Mouse (Mus musculus) embryonic facial prominence, embryonic 12.5 days (tissue): Measurements from ENCODE around the gene Mroh7. TPM values are rescaled to one million over a fixed set of nuclear protein-coding genes. Genes with fewer than 3 reads are reported as not detected.
A peak's percentile ranks its signal among the peaks of the same experiment; 100 is the strongest.

Experiments used
- ATAC-seq: fragments of 200-750 bp; cut with Nextera tagmentation; 2 replicates; pipeline ENCODE4 v1.8.0; 2017; ENCODE audit not compliant: insufficient number of reproducible peaks, insufficient read depth, low FRiP score, low TSS enrichment
- H3K27ac ChIP-seq: fragments of 300-500 bp; sonication (generic); 2 replicates; pipeline ENCODE4 v1.5.1; 2016; ENCODE audit warnings: mild to moderate bottlenecking
- H3K27me3 ChIP-seq: fragments of 300-500 bp; sonication (generic); 2 replicates; pipeline ENCODE4 v1.6.1; 2016; ENCODE audit warnings: mild to moderate bottlenecking, moderate library complexity
- H3K36me3 ChIP-seq: fragments of 300-500 bp; sonication (generic); 2 replicates; pipeline ENCODE4 v1.6.1; 2016; ENCODE audit warnings: mild to moderate bottlenecking
- H3K4me1 ChIP-seq: fragments of 300-500 bp; sonication (generic); 2 replicates; pipeline ENCODE4 v1.6.1; 2016
- H3K4me2 ChIP-seq: fragments of 300-500 bp; sonication (generic); replicated peaks from 2 replicates; pipeline ENCODE4 v1.6.1; 2016; ENCODE audit warnings: mild to moderate bottlenecking, moderate library complexity
- H3K4me3 ChIP-seq: fragments of 300-500 bp; sonication (generic); 2 replicates; pipeline ENCODE4 v1.5.1; 2016; ENCODE audit warnings: mild to moderate bottlenecking
- H3K9ac ChIP-seq: fragments of 300-500 bp; sonication (generic); 2 replicates; pipeline ENCODE4 v1.6.1; 2016; ENCODE audit warnings: mild to moderate bottlenecking, moderate library complexity
- H3K9me3 ChIP-seq: fragments of 300-500 bp; sonication (generic); 2 replicates; pipeline ENCODE4 v1.6.1; 2016; ENCODE audit warnings: mild to moderate bottlenecking, moderate library complexity
- WGBS: fragments of 180-500 bp; shearing (Covaris S2); methylation state at CpG from one replicate; pipeline ENCODE4 v1.1.7; 2016; 5-methylcytosine and 5-hydroxymethylcytosine counted together
- polyA plus RNA-seq: library from polyadenylated mRNA; unstranded; fragments of >200 nt; fragmentation: Nextera tagmentation; extraction: Ambion mirVana; gene quantifications from 2 replicates; pipeline ENCODE4 v1.2.1, GENCODE M21; 2016

Gene Mroh7
- polyA plus RNA-seq, 1 experiment from 2014 or later: 0.58 TPM

DNA sequence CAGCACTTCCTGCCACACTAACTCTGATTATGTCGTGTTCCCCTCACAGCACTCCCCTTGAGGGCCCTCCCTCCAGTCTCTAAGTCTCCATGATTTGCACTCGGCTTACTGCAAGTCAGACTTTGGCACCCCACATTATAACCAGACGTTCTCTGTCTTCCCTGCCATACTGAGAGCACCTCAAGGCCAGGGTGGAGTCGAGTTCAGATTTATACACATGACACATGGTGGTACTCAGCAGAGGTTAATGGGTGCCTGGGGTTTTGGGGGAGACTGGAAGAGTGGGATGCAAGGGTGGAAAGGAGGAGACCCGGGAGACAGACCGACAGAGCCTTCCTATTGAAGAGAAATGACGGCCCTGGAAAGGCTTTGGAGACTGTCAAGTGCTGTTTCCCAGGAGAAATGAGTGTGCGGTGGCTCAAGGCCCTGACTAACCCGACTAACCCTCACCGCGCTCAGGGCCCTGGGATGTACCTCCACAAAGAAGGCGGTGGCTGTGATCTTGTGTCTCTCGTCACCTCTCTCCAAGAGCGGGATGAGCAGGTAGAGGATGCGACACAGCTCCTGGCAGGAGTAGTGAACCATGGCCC, 36.8 kb downstream of the Mroh7 start:
- 80% methylated on average over 15 of the region's 15 CpGs for WGBS
- H3K9me3 ChIP-seq: no peaks in the 10 kb centered on the region
- no peaks in the 10 kb centered on the region for H3K4me1 ChIP-seq

DNA sequence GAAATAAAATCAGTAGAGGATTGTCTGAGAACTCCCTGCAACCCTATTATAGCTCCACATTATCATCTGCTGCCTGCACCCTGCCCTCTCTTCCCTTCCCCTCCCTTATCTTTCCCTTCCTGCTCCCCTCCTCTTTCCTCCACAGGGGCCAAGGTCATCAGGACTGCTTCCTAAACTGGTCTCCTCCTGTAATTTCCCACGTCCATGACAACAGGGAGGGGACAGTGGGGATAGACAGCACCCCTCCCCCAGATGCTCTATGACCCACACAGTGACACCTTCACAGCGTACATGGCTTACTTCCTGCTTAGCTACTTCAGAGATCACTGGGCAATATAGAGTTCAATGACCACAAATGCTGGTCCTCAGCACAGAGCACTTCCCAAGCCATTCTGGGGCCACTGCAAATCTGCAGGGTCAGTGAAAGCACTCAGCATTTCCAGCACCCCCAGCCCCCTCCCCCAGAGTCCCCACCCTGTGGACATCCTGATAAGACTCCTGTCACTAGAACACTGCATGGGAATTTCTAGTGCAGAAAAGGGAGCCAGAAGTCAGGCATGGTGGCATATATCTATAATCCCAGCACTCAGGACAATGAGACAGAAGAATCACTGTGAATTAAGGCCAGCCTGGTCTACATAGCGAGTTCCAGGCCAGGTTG, 42.0 kb downstream of the Mroh7 start:
- no peaks in the 10 kb centered on the region for H3K4me1 ChIP-seq
- H3K27me3 ChIP-seq: no peaks in the 10 kb centered on the region
- no peaks in the 10 kb centered on the region for H3K36me3 ChIP-seq
- no peak overlapping the region for H3K27ac ChIP-seq
- no peak for ATAC-seq
- WGBS: 45% methylated on average over 3 of the region's 3 CpGs
- 0 out of 2 replicates have a peak, but pooled peaks cover 2% of the 10 kb centered on the region for H3K9me3 ChIP-seq
- H3K4me3 ChIP-seq: no peak overlapping the region
- no peak overlapping the region for H3K4me2 ChIP-seq
- no peak overlapping the region for H3K9ac ChIP-seq

More for the DNA sequence above, 36.8 kb downstream of the Mroh7 start:
- Histone ChIP-seq H3K27ac (no peak overlapping the region), H3K9ac (no peak overlapping the region), H3K4me2 (no peak overlapping the region), H3K4me3 (no peak overlapping the region), H3K36me3 (no peaks in the 10 kb centered on the region), H3K27me3 (no peaks in the 10 kb centered on the region)
- no peak for ATAC-seq

DNA sequence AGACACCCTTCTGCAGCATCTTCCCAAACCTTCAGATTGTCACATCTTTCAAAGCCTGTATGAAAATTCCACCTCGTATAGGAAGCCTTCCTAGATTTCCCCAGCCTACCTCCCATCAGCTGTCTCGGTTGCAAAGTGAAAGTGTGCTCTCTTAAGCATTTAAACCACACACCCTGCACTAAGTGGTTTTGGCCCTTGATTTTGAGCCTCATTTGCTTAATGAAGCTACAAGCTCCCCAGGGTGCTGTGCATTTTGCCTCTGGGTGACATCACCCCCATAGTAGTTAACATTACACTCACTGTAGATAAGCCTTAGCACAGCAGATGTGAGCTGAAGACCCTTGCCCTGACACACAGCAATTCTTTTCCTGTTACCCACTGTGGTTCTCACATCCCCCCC, 49.8 kb downstream of the Mroh7 start:
- H3K9ac ChIP-seq: no peak overlapping the region
- H3K4me3 ChIP-seq: no peak overlapping the region
- WGBS: 53% methylated on average over 2 of the region's 2 CpGs
- no peak overlapping the region for H3K4me2 ChIP-seq
- no peak for ATAC-seq
- peaks cover 11% of the 10 kb centered on the region for H3K36me3 ChIP-seq
- no peak overlapping the region for H3K27ac ChIP-seq
- 0 out of 2 replicates have a peak, but pooled peaks cover 2% of the 10 kb centered on the region for H3K9me3 ChIP-seq
- H3K4me1 ChIP-seq: peaks cover 7% of the 10 kb centered on the region
- no peaks in the 10 kb centered on the region for H3K27me3 ChIP-seq

DNA sequence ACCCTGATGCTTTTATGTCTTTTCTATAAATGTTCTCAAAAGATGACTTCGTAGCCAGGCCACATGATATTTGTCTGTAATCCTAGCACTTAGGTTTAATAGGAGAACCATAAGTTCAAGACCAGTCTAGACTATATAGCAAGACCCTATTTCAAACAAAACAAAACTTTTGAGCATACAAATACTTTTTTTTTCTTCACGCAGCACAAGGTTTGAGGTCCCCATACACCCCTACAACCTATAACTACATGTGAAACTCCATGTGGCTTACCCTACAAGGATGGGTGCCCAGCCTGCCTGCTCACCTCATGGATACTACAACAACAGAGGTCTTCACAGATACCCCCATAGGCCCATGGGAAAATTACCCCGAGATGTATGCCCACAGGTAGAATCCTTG, 51.6 kb downstream of the Mroh7 start:
- peaks cover 7% of the 10 kb centered on the region for H3K4me1 ChIP-seq
- H3K36me3 ChIP-seq: peaks cover 27% of the 10 kb centered on the region
- no peak overlapping the region for H3K9ac ChIP-seq
- 38% methylated on average over 3 of the region's 3 CpGs for WGBS
- no peaks in the 10 kb centered on the region for H3K9me3 ChIP-seq
- peak overlapping the region; percentile 88 for H3K4me2 ChIP-seq
- no peak overlapping the region for H3K27ac ChIP-seq
- no peaks in the 10 kb centered on the region for H3K27me3 ChIP-seq
- no peak for ATAC-seq
- H3K4me3 ChIP-seq: peak overlapping the region; percentile 75

DNA sequence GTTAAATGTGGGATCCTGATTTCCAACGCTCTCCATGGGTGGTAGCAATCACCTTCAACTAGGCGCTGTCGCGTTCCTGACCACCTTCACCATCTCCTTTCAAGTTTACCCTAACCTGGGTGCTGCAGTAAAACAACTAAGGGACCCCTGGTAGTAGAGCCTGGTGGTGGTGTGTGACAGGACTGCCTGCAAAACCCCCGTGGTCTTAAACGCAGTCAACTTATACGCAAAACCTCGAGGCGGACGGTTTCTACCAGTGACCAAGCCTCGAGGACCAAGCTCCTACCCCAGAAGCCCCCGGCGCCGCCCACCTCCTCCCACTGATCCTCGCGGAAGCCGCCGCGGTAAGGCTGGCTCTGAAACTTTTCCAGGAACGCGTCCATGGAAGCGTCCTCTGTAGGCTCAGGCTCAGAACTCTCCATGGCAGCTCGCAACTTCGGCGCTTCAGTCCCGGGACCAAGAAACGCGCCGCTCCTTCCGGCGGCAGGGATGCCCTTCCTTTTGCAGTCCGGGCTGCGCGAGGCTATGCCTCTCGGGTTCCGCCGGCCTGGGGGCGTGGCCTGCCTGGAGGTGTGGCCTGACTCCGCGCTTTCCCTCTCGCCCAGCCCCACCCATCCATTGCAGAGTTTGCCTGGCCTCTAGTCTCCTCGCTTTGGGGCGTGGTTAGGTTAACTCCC, 52.1 kb downstream of the Mroh7 start, which contains the start of gene Ttc4:
Gene Ttc4, minus strand, starts transcription at position 503 of the 677 bp plus-strand sequence.
- H3K9ac ChIP-seq: peak within 1 kb of the TSS; percentile 86
- H3K4me1 ChIP-seq: peaks cover 7% of the 10 kb centered on the region
- peak within 1 kb of the TSS; percentile 88 for H3K4me2 ChIP-seq
- no peaks in the 10 kb centered on the region for H3K27me3 ChIP-seq
- H3K4me3 ChIP-seq: peak within 1 kb of the TSS; percentile 75
- H3K27ac ChIP-seq: peak within 1 kb of the TSS; percentile 50; the same call in 1 of the 2 replicates
- ATAC-seq: peak; percentile 93
- H3K9me3 ChIP-seq: no peaks in the 10 kb centered on the region
- WGBS: under 1% methylated on average over 43 of the region's 43 CpGs
- H3K36me3 ChIP-seq: peaks cover 33% of the 10 kb centered on the region

DNA sequence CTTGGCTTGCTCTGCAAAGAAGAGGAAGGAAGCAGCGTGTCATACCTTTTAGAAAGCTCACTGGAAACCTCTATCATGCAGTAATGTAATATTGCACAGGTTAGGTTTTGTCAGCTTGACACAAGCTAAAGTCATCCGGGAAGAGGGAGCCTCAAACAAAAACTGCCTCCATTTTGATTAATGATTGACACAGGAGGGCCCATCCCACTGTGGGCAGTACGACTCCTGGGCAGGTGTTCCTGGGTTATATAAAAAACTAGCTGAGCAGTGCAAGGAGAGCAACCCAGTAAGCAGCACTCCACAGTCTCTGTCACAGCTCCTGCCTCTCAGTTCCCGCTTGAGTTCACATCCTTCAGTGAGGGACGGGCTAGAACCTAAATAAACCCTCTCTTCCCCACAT, 54.0 kb downstream of the Mroh7 start:
- H3K27ac ChIP-seq: no peak overlapping the region
- 86% methylated on average over 5 of the region's 5 CpGs for WGBS
- H3K27me3 ChIP-seq: no peaks in the 10 kb centered on the region
- no peak overlapping the region for H3K4me2 ChIP-seq
- H3K9me3 ChIP-seq: no peaks in the 10 kb centered on the region
- H3K9ac ChIP-seq: no peak overlapping the region
- no peak overlapping the region for H3K4me3 ChIP-seq
- peaks cover 51% of the 10 kb centered on the region for H3K36me3 ChIP-seq
- ATAC-seq: no peak
- H3K4me1 ChIP-seq: peaks cover 7% of the 10 kb centered on the region

DNA sequence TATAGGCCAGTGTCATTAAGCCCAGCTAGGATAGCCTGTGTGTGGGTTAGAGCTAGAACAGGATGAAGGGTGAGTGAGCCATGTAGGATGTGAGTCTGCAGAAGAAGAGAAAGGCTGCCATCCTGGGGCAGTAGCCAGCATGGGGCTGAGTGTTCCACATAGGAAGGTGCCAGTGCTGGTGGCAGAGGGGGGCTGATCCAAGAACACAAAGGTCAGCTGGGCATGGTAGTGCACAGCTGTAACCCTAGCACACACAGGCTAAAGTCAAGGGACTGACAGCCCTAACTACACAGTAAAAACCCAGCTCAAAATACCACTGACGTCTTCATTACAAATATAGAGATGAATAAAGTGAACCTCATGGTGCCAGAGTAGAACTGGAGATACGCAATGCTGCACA, 64.2 kb downstream of the Mroh7 start:
- Histone ChIP-seq H3K36me3 (peaks cover 98% of the 10 kb centered on the region), H3K9me3 (no peaks in the 10 kb centered on the region), H3K4me3 (no peak overlapping the region), H3K4me1 (no peaks in the 10 kb centered on the region), H3K27me3 (no peaks in the 10 kb centered on the region), H3K4me2 (no peak overlapping the region), H3K9ac (no peak overlapping the region), H3K27ac (no peak overlapping the region)
- 91% methylated on average over 2 of the region's 2 CpGs for WGBS
- no peak for ATAC-seq

DNA sequence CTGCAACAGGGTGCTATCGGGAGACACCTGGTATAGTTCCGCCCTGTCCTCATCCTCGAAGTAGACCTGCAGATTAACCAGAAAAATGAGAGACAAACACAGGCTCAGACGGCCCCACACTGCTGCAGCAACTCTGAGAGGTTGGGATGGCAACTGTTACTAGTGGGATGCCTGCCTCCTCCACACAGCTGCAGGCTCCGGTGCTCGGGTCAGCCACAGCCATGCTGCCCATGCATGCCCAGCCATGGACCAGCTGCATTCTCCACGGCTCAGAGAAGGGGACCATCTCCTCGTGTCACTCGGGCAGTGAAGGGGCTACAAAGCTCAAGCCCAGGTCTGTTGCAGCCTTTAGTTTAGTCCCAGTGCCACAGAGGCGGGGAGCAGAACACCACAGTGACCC, 65.1 kb downstream of the Mroh7 start:
- Histone ChIP-seq H3K27me3 (no peaks in the 10 kb centered on the region), H3K4me2 (no peak overlapping the region), H3K4me1 (no peaks in the 10 kb centered on the region), H3K36me3 (peaks cover 98% of the 10 kb centered on the region), H3K9ac (no peak overlapping the region), H3K27ac (no peak overlapping the region), H3K4me3 (no peak overlapping the region), H3K9me3 (no peaks in the 10 kb centered on the region)
- no peak for ATAC-seq
- 92% methylated on average over 10 of the region's 10 CpGs for WGBS

DNA sequence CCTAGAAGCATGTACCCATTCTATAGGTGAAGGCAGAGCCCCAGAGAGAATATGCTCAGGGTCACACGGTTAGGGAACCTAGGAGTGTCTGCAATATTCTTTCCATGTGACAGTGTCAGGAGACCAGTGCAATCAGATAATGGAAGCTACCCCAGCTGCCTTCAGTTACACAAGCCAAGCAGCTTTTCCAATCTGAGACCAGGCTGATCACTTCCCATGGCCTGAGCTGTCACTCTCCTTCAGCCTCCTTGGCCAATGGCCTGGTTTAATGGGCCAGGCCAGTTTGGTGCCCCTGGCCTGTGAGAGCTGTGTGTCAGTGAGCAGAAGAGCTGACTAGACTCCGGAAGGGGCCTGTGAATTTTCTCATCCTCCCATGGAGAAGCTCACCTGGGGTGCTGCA, 65.5 kb downstream of the Mroh7 start:
- Histone ChIP-seq H3K27ac (no peak overlapping the region), H3K9ac (no peak overlapping the region), H3K36me3 (peaks cover 98% of the 10 kb centered on the region), H3K4me3 (no peak overlapping the region), H3K9me3 (no peaks in the 10 kb centered on the region), H3K27me3 (no peaks in the 10 kb centered on the region), H3K4me1 (no peaks in the 10 kb centered on the region), H3K4me2 (no peak overlapping the region)
- ATAC-seq: no peak
- 95% methylated on average over 2 of the region's 2 CpGs for WGBS

DNA sequence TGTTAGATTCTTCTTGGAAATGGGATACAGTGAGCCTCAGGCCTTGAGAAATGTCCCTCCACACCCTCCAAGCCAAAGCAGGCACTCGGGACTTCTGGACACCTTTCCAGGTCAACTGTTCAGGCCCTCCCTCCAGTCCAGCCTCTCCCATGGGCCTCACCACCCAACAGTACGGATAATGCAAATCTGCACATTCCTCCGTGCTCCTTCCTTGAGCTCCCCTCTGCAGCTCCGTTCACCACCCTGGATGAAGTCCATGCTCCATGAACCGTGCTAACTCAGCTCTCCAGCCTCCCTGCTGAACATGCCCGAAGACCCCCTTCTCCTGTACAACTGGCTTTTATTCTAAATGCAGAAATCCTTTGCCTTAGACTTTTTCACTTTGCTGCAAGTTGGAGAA, 66.0 kb downstream of the Mroh7 start:
- Histone ChIP-seq H3K9ac (no peak overlapping the region), H3K27me3 (no peaks in the 10 kb centered on the region), H3K9me3 (no peaks in the 10 kb centered on the region), H3K4me1 (no peaks in the 10 kb centered on the region), H3K36me3 (peaks cover 98% of the 10 kb centered on the region), H3K27ac (no peak overlapping the region), H3K4me2 (no peak overlapping the region), H3K4me3 (no peak overlapping the region)
- no peak for ATAC-seq
- 91% methylated on average over 6 of the region's 6 CpGs for WGBS

DNA sequence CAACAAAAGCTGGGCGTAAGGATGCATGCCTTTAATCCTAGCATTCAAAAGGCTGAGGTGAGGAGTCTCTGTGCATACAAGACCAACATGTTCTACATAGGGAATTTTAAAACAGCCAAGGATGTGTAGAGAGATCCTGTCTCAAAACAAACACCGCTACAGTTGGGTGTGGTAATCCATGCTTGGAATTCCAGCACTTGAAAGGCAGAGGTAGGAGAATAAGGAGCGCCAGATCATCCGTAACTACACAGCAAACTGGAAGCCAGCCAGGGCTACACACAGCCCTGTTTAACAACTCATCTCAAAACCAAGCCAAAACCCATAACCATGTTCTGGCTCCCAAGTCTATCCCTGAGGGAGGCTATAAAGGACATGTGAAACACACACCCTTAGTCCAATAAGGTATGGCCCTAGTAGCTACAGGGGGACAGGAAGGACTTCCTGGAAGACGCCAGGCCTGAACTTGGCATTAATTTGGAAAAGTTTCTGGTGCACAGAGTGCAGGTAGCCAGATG, 66.7 kb downstream of the Mroh7 start:
- WGBS: 92% methylated on average over 5 of the region's 5 CpGs
- no peak overlapping the region for H3K4me3 ChIP-seq
- H3K27ac ChIP-seq: no peak overlapping the region
- no peaks in the 10 kb centered on the region for H3K9me3 ChIP-seq
- peaks cover 96% of the 10 kb centered on the region for H3K36me3 ChIP-seq
- ATAC-seq: no peak
- H3K4me2 ChIP-seq: no peak overlapping the region
- no peaks in the 10 kb centered on the region for H3K27me3 ChIP-seq
- no peaks in the 10 kb centered on the region for H3K4me1 ChIP-seq
- no peak overlapping the region for H3K9ac ChIP-seq

DNA sequence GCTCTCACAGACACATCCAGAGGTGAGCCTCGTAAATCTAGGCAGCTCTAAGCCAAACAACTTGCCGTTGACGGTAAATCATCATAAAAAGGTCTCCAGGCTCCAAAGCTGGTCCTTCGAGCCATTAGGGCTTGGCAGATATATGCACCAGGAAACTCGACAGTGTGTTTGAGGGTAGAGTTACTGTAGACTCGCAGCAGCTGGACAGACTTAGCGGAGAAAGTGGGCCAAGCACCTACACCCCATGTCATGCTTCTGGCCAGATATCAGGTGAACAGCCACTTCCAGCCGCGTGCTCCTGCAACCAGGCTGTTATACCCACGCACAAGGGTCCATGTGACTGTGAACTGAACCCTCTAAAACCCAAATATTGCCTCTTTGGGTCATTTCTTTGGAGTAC, 75.0 kb downstream of the Mroh7 start:
- H3K4me1 ChIP-seq: peaks cover 6% of the 10 kb centered on the region
- no peaks in the 10 kb centered on the region for H3K9me3 ChIP-seq
- H3K4me2 ChIP-seq: no peak overlapping the region
- no peak overlapping the region for H3K9ac ChIP-seq
- peaks cover 45% of the 10 kb centered on the region for H3K36me3 ChIP-seq
- no peaks in the 10 kb centered on the region for H3K27me3 ChIP-seq
- no peak overlapping the region for H3K27ac ChIP-seq
- no peak overlapping the region for H3K4me3 ChIP-seq
- 89% methylated on average over 10 of the region's 10 CpGs for WGBS
- no peak for ATAC-seq
